Mouse (Mus musculus) heart, postnatal 25 days (tissue): Measurements from ENCODE around the gene Insc. TPM values are rescaled to one million over a fixed set of nuclear protein-coding genes. Genes with fewer than 3 reads are reported as not detected.

Source experiments
- DNase-seq: peaks from one replicate; pipeline ENCODE4 v3.0.0; 2022; ENCODE audit warnings: low spot score
- intact Hi-C: fragments of 180-260 bp; cut with DNase I; formaldehyde crosslinking; loops from one replicate; pipeline ENCODE4 v1.15.1; 2025
- total RNA-seq, 2 experiments: library from RNA; stranded (reverse); gene quantifications; 2 replicates each; pipeline ENCODE4 v1.2.3; 2021

Gene Insc
- total RNA-seq, 2 experiments from 2014 or later: 1.3 to 1.4 TPM

DNA sequence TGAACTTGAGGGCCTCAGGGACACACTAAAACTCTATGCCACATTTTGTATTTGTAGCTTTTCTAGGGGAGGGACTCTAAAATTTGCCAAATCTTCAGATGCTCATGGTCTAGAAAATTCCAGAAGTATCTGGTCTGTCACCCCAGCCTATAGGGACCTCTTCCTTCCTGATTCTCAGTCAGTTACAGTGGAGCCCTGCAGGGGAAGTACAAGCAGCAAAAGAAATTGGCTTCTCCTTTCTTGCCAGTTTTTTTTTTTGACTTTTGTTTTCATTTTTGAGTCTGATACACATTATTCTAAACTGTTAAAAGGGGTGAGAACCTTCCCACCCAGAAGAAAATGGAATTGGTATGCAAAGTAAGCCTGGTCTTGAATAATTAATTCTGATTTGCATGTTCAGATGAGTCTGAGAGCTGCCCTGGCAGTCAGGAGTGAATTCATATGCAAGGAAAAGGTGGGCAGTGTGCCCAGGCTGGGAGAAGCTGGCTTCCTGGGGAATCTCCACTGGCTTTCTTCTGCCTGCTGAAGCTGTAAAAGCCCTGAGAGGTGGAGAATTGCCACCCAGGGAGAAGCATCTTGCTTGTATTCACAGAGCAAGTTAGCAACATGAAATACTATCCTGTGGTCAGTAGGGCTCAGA lies 149.2 kb downstream of the Insc start:
- DNase-seq: no peak

DNA sequence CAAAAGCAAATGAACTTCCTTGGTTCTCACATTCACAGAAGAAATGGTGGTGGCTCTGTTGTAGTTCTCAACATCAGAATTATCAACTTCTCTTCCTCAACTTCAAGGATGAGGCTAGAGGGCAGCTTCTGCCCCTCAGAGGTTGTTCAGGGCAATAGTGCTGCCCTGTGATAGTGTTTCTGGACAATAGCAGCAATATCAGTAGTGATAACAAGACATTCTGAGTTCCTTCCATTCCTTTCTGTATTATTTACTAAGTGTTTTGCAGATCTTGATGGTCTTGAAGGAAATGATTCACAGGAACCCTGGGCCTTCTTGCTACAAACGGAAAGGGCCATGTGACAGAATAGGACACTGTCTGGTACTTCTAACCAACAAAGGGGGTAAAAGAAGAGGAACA lies 150.4 kb downstream of the Insc start:
- DNase-seq: no peak
- intact Hi-C loops: no loop called here

More for the DNA sequence above, 149.2 kb downstream of the Insc start:
- intact Hi-C loops: no loop called here

DNA sequence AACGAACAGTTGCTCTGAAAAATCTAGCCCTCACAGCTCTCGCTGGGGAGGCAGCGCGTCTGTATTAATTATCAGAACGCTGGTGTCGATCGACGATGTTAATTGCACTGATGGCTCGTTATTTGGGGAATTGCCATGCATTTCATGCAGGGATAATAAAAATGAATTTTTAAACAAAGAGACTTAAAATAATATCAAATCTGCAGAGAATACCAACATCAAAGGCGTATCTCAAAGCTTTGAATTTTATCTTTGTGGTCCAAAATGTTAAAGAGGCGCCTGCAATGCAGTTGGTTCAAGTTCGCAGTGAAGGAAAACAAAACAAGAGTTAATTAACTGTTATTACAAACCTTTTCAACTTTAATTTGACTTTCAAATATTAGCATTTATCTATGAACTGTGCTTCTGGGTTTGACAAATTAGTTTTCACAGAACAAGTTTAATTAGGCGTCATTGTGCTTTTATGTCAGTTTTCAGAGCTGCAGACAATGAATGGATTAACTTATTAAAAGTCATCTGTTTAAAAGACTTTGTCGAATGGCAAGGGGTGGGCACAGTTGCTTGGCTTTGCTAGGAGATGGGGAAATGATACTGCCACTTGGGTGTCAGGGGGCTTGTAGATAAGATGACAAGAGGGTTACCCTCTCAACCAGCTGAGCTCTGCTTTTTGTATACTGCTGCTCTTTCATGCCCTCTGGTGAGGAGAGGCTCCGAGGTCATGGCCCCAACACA lies 153.6 kb downstream of the Insc start:
- intact Hi-C loops: no loop called here
- no peak for DNase-seq

Other genes with a start within 250 kb of the Insc start
- gene Cyp2r1, start 180.7 kb upstream of the Insc start, total RNA-seq: 1 to 10 TPM in 1 of 2 experiments, under 1 TPM in 1; 0.44 to 1.1 TPM
- not detected for gene Calca, start 107.3 kb upstream of the Insc start, total RNA-seq
- gene Calcb, start 25.1 kb upstream of the Insc start, total RNA-seq: 1 to 10 TPM in 1 of 2 experiments, under 1 TPM in 1; 0.84 to 1.0 TPM